Mouse (Mus musculus): ENCODE data around the gene Tdo2.

The Tdo2 gene

DNA sequence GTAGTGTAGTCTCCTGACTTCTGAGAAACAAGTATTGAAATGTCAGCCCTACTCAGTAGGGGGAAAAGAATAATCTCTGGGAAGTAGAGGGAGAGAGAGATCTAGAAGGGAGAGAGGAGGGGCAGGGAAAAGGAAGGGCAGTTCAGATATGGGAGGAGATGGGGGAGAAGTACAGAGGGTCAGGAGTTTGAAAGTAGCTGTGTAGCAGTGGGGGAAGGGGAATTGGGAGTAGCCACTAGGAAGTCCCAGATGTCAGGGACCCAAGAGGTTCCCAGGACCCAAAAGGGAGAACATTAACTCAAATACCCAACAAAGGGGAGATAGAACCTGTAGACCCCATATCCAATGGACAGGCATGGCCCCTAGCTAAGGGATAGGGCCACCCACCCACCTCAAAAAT, at the start of gene Tdo2:
TSS of gene Tdo2 (minus strand) at position 101 of the 400 bp plus-strand sequence.
- no peak for DNase-seq (ENCODE audit: low spot score)

DNA sequence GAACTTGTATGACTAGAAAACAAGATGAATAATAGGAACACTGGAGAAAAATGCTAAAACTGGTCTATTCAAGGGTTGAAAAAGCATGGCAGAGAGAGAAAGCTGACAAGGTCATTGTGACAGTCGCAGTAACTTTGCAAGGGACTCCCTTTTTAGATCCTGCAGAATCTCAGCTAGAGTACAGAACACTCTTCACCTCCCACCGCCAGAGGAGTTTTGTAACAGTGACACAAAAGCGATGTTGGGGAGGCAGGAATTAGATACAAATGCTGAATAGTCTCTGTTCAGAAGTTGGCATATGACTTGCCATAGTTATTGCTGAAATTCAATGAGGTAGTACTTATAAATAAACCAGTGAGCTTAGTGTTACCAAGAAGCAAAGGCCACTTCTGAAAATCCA, 47.1 kb upstream of the Tdo2 start:
- no peak for DNase-seq (ENCODE audit: low spot score)

DNA sequence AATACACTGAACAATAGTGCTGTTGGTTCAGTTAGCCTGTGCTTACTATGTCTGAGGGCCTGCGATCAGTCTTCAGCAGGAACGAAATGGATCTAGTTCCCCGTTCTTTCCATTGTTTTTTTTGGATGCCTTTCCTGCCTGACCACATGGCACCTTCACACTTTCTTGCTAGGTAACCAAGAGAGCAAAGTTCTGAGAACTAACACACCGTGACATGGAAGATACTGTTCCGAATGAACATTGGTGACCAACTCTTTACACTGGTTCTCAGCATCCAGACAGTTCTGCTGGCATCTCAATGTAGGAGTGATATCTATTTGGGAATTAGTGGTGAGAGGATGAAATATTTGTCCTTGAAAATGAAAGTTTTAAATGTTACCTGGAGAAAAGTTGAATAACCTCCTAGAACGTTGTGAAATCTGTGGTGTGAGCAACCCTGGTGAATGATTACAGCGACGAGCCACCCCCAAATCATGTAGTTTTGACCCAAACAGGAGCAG, 46.5 kb upstream of the Tdo2 start:
- no peak for DNase-seq (ENCODE audit: low spot score)

DNA sequence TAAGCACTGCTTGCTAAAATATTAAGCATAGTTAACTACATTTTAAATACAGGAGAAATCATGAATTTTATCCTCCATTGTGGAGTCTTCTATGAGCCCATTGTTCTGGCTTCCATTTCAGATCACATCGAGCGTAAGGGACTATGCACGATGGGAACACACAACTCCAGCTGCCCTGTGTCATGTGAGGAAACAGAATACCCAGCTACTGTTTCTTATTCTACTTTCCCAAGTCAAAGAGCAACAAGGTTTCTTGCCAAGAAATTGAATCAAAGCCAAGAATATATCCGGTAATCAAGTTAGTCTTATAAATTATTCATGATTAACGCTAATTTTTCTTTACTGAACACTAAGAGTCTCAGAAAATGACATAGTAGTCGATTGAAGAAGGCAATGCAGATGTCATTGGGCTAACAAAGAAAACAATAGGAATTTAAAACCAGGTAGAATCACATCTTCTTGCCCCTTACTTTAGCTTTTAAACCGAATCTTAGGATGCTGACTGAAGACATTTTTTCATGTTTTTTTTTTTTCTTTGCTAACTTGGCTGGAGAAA, 38.2 kb upstream of the Tdo2 start:
- DNase-seq (ENCODE audit: low spot score) = no peak

DNA sequence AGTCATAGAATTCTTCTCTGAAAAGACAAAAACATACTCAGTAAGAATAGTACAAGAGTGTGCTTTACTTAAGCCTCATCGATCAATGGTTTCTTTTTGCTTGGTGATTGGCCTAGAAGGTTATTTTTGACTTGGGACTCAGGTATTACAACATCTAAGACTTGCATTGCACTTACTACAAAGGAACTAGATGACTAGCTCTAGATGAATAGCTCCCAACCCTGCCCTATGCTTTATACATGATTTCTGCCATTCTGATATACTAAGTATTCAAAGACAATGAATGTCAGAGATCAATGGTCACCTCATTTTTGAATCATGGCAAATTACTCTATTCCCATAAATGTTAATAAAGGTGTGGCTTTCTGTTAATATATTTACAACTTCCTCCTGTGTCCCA, 31.0 kb upstream of the Tdo2 start:
- DNase-seq (ENCODE audit: low spot score) = no peak

DNA sequence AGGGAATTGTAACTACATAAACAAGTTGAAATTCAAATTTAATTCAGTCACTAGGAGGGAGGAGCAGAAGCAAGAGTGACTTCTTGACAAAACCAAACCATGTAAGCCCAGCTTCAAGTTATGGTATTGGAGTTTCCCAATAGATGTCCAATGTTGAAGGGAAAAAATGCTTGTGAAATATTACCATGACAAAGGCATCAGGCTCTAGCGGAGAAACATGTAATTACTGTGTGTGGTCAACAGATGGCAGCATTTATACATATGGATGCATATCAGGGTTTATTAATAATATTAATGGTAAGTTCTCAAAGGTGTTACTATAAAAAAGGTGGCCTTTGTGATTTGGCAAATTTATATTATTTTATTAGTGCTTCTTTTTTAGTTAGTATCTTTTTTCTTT, 20.0 kb upstream of the Tdo2 start:
- peak; percentile 24 for DNase-seq (ENCODE audit: low spot score)

DNA sequence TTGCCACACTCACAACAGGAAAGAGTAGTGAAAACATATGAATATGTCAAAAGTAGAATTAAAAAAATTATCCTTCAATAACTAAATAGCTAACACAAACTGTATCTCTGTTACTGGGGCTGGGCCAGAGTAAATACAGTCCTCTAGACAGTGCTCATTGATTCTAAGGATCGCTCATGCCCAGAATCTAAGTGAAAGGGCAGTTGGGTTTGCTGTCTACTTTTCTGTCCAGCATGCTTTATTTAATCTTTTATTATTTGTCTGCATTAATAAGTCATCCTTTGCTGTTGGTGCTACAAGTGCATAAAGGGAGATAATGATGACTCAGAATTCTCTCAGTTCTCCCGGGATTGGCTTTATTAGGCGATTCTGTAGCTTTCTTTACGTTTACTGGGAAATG, 19.4 kb upstream of the Tdo2 start:
- DNase-seq (ENCODE audit: low spot score) = no peak

DNA sequence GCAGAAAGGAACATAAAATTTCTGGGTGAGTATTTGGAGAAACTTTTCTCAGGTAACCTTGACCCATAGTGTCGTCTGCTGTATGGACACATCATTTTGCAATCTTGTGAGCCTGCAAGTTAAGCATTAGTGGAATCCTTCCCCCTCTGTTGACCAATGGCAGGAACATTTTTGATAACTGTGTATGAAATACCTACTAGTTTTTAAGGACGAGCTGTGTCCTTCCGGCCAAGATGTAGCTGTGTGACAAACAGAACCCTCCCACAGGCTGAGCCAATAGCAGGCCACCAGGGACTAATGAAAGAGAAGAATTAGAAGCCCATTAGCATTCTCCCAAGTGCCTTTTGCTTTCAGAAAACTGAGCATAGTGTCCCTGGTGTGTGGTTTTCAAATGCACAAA, 14.5 kb upstream of the Tdo2 start:
- DNase-seq (ENCODE audit: low spot score) = no peak

DNA sequence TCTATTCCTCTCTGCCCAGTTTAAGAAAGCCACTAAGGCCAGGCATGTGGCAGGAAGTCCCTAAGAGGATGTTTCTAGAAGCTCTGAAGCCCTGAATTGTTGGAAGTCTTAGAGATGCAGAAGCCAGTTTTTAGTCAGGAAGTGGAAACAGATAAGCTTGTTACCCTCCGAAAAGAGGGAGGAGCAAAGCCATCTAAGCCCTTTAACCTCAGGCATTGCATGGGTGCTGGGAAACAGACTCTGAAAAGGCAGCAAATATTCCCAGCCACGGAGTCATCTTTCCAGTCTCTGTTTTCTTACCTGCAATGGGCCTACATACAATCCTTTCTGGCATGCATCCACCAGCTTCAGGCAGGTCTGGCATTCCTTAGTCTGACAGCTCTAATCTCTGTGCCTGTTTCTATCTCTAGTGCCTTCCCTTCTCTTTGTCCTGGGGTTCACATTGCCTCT, 13.7 kb upstream of the Tdo2 start:
- no peak for DNase-seq (ENCODE audit: low spot score)

DNA sequence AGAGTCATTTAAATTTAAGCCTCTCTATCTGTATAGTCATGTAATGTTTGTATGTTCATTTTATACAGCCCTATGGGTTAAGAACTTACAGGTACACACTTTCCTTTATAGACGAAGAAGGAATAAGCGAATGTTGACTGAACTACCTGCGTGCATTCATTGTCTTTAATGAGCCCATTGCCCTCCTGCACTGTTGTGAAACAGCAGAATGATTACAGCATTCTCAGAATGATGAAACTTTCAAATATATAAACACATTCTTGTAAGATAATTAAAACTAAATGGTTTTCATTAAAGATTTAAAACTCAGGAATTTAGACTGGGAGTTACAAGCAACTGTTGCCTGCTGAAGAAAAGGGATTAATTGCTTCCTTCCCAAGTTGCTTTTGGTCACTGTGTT, 11.6 kb upstream of the Tdo2 start:
- no peak for DNase-seq (ENCODE audit: low spot score)

DNA sequence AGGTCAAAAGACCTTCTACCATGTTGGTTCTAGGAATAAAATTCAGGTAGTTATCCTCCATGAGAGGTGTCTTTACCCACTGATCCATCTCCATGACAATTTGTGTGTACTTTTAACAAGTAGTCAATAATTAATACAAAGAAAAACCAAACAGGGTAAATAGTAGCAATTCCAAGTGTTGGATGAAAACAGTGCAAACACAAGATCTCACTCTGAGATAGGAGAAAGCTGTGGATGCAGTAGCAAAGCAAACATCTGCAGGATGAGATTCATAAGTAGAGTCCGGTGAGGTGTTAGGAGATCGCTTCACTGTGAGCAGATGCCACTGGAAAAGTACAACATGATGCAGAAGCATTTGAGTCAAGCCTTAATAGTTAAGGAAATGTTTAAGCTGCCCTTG, 10.1 kb upstream of the Tdo2 start:
- no peak for DNase-seq (ENCODE audit: low spot score)

DNA sequence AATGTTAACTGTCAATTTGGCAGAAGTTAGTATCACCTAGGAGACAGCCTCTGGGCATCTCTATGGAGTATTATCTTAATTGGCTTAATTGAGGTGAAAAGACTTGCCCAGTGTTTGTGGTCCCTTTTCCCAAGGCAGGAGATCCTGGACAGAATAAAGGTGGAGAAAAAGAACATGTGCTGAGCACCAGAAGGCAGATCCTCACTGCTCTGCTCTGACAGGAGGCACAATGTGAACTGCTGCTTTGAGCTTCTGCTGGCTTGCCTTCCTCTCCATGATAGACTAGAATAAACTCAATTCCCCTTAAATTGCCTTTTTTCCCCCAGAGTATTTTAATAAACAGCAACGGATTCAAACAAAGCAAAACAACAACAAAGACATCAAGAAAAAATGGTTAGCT, 9.1 kb upstream of the Tdo2 start:
- DNase-seq (ENCODE audit: low spot score) = no peak

DNA sequence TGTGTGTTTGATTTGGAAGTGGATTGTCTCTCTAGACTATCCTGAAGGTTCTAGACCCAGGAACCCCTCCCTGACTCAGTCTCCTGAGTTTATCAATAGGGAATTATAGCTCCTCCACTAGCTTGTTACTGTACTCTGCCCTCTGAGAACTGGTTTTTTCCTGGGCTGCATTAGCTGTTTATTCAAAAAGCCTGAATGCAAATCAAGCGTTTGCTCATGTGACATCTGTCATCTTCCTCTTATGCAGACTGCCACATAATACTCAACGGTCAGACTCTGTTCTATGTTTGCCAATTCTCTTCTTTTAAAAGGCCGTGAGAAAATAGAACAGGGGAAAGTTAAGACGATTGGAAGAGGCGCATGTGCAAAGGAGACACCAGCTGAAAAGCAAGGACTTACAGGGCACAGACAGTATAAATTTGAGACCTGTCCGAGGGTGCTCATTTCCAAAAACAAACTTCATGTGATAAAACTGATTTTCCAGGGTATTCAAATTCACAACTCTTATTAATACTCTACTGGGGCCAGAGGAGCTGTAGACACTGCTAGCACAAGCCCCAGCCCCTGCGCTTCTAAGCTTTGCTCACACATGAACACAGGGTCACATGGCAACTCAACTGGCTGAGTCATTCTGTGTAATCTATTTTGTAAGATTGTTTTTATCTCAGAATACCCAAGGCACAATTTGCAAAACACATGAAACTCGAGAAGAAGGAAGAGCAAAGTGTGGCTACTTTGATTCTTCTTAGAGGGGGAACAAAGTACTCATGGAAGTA, 7.3 kb upstream of the Tdo2 start:
- no peak for DNase-seq (ENCODE audit: low spot score)

DNA sequence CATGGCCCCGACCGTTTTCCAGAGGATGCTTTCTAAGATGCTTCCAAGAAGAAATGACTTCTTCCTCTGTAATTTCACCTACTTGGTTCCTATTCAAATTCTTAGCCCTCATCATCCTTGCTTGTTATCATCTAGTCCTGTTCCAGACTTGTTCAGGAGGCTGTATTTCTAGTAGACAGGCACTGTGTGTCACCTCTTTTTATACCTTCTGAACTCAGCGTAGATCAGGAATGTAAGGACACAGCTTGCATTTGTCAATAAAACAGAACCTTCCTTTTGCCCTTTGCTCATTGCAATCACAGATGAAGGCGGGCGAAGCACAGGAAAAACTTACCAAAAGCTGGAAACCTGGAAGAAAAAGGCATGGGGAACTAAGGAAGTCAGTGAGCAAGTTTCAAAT, 6.0 kb upstream of the Tdo2 start, which contains the start of gene Asic5:
TSS of gene Asic5 (plus strand) at position 301 of the 400 bp plus-strand sequence.
- DNase-seq (ENCODE audit: low spot score) = no peak

DNA sequence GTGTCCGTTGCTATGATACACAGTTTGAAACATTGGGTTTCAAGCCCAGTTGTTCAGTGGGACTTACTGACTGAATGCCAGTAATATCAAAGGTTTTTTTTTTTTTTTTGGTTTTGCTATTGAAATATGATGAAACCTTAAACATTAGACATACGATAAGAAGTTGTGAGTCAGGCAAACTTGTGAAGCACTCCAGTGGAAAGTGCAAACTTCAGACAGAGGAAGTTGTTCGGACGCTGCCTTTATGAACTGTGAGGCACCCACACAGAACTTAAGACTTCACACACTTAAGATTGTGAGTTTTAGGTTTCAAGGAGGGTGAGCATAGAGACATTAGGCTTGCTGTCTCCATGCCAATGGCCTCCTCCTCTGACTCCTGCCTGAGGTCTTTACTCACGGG, 5.6 kb upstream of the Tdo2 start:
- DNase-seq (ENCODE audit: low spot score) = no peak

DNA sequence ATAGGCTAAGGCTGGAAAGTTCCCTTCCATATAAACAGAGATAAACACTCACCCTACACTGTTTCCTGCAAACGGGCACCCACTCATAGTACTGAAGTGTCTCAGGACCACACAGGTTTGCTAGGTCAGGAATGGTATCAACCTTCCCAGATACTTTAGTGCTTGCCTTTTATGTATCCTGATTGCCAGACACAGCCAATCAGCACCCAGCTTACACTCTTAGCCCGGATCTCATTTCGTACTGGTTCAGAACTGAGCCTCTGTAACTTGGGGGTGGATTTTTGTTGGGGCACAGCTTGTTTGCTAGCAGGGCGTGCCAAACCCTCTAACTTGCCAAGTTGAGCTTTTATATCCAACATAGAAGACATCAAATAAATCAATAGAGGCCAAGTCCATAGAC, 395 bp downstream of the Tdo2 start:
- DNase-seq (ENCODE audit: low spot score) = no peak

DNA sequence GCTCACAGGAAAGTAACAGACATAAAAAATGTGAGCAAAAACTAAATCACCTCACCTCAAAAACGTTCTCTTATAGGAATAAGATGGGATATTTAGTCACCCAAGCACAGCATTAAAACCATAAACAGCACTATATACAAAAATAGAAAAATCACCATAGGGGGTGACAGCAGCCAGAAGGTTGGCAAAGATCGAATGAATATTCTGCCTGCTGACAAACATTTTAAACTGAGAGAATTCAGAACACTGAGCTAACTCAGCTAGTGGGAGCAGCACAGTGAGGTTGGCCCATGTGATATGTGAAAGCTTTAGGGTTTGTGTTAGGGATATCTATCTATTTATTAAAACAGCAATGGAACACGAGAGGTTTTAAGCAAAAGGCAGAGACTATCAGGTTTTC, 11.4 kb downstream of the Tdo2 start:
- no peak for DNase-seq (ENCODE audit: low spot score)

DNA sequence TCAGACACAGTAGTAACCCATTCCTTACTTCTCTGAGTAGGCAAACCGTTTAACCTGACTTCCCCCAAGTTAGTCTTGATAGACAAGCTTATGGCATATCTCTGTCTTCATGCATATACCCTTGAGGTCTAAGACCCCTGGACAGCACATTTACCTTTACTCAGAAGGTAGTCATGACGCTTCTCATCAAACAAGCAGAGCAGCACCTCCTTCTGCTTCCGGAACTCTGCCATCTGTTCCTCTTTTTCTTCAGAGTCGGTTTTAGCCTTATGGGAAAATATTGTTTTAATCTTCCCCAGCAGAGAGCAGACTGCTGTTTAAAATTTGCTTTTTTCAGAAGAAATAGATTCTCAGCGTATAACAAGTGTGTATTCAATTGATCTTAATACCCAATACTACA, 12.2 kb downstream of the Tdo2 start:
- DNase-seq (ENCODE audit: low spot score) = no peak

DNA sequence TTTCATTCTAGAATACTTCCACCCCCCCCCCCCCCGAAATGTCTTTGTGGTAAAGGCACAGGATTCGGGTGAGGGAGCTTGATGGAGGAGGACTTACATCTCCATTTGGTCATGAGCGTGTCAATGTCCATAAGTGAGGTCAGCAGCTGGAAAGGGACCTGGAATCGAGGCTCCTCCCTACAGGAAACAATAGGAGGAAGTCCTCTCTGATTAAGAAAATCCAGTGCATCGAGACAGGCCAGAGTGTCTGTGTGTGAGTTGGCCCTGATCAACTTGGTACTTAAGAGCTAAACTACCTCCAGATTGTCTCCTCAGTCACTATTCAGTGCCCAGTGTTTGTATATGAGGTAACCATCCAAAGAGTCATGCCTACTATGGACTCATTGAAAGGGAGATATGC, 14.7 kb downstream of the Tdo2 start:
- DNase-seq (ENCODE audit: low spot score) = no peak

DNA sequence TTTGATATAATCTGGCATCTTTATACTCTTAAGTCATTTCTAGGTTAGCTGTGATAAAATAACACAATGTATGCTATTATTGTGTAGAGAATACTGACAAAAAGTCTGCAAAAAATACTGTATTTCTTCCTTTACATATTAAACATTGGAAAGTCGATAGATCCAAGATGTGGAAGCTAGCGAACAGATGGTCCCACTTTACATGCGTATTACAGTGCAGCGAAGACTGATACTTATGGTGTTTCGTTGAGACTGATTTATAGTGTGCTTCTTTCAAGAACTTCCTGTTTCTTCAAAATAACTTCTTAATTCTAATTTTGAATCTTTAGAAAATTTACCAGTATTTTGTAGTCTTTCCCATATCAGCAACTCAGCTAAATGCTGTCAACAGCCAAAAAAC, 18.5 kb downstream of the Tdo2 start:
- DNase-seq (ENCODE audit: low spot score) = no peak

DNA sequence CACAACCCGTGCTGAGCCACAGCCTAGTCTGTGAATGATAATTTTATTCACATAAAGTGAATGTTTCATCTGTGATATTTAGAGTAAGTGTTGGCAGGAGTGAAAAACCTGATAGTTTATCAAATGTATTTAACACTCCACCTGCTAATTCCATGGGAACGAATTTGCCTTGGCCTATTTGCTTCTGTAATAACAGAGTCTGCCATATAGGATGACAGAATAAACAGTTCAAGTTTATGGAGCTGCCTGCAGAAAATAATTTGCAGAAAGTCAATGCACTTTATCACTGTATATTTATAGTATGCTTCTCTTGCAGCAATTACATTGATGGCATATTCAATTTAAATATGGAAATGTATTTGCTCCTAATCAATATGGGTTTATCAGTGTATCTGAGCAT, 24.2 kb downstream of the Tdo2 start:
- DNase-seq (ENCODE audit: low spot score) = no peak

DNA sequence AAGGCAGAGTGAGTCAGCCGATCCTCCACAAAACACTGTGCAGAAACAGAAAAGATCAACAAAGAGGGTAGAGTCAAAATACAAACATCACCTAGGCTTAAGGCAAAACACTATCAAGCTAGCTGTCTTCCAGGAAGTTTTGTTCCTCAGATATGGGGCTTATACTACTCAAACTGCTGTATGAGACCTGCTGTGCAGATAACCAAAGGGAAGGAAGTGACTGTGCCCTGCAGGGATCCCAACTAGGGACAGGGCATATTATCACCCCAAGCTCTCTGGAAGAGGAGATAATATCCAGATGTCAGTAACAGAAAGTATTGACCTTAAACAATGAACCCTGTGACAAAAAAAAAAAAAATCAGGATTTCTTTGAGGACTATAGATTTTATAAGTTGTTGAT, 27.0 kb downstream of the Tdo2 start:
- DNase-seq (ENCODE audit: low spot score) = no peak

DNA sequence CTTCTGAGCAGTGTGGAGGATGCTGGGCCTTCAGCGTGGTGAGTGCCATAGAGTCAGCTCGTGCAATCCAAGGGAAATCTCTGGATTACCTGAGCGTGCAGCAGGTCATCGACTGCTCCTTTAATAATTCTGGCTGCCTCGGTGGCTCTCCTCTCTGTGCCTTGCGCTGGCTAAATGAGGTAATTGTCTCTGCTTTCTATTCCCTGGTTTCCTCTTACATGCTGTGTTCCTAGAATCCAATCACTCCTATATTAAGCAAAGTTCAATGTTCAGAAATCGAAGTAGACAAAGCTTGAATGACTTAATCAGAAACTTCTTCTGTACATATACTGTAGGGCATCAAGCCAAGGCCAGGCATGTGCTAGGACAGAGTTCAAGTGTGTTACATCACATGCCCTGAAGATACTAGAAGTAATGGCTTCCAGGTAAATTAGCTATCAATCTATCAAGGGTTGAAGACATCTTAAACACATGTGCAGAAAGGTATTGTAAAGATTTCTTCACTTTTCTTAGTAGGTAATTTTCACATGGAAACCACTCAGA, 31.1 kb downstream of the Tdo2 start:
- DNase-seq (ENCODE audit: low spot score) = no peak

DNA sequence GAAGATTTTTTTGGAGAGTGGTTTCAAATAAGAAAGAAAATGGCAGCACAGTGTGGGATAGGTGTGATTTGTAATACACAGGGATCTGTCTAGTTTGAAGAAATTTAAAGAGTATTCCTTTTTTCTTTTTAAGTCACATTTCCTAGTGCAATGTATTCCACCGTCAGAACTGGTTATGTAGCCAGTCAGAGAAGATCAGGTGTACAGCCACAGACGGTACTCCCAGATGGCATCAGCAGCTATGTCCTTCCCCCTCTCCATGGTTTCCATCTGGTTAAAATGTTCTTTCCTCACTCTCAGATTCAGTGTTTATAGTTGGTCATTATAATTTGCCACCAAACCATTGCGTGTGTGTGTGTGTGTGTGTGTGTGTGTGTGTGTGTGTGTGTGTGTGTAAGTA, 32.9 kb downstream of the Tdo2 start:
- no peak for DNase-seq (ENCODE audit: low spot score)

All from c-Kit-positive CD71-positive TER-119-positive erythroid progenitor cells, embryonic 14.5 days (primary cell).